Mouse (Mus musculus): Measurements from ENCODE around the gene Gm21258. TPM values are rescaled to one million over a fixed set of nuclear protein-coding genes. Genes with fewer than 3 reads are reported as not detected.

Gm21258 gene
- polyA plus RNA-seq (2021; fragmentation: Nextera tagmentation): not detected in 2 replicates
- long read RNA-seq, experiment 1: 0 reads
- long read RNA-seq, experiment 2: 0 reads

DNA sequence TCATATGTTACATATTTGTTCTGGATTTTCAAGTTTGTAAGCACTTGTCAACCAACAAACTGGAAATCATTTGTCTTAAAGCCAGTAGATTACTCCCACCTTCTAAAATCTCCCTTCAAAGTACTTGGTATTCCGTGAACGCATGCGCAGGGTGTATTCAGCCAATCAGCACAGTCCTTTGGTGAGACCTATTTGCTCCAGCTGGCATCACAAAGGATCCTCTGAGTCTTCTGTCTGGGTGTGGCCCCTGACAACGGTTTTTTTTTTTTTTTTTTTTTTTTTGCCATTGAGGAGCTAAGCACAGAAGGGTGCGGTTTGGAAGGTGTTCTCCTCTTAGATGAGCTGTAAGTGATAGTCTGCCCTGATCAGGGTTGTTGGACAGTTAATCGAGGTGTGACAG lies at the start of gene Gm21258:
Gene Gm21258, plus strand, starts transcription at position 301 of the 400 bp plus-strand sequence.

